Mouse (Mus musculus) cortical plate, adult 2 months (tissue): Measurements from ENCODE around the gene Tiam1.

Source experiments
- CTCF ChIP-seq: fragments of 200-500 bp; IDR thresholded peaks from 2 replicates; pipeline ENCODE4 v1.5.1; 2011; ENCODE audit warnings: mild to moderate bottlenecking, control low read depth, low read length; ENCODE audit not compliant: insufficient read depth; ENCODE audit errors: extremely low read depth
- POLR2A ChIP-seq: fragments of 200-500 bp; IDR thresholded peaks from 2 replicates; pipeline ENCODE4 v1.6.1; 2011; ENCODE audit warnings: mild to moderate bottlenecking, low read length, control low read depth; ENCODE audit not compliant: insufficient read depth; ENCODE audit errors: extremely low read depth

DNA sequence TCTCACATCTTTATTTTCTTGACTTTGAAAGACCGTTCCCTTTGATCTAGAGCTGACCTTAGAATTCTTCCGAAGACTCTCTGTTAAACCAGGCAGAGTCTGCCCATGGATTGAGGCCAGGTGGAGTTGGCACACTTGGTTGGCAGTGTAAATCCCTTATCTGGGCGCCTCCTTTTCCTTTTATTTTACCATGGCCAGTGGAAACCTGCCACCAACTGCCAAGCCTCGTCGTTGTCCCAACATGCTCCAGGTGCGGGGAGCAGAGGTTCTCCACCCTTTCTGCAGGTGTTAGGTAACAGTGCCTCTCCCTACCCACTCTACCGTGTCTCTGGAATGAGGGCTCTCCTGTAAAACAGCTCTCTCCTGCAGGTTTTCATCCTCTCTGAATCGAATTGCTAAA lies 38.1 kb upstream of the Tiam1 start:
- TF ChIP-seq POLR2A, result no peak
- no peak for TF ChIP-seq CTCF
